Mouse (Mus musculus): ENCODE results near the gene Kcnb1.

DNA sequence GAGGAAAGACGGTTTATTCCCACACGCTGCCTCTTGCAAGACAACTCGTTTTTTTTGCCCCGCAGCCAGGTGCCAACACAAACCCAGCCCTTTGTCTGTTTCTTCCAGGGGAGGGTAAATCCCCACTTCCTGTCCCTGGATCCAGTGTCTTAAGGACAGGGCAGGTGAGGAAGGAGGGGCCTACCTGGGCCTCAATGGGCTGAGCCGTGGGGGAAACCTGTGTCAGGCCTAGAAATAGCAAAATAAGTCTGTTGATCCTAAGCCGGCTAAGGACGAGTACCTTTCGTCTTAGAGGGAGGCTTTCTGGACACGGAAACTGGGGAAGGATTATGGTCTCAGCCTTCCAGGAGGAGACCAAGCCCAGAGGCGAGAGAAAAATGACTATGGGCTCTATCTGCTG lies 3.4 kb downstream of the Kcnb1 start:
- no peak for TF ChIP-seq CTCF (IDR thresholded peaks at IDR 0.05; ENCODE audit: low read depth)
- no peak for TF ChIP-seq EP300 (optimal IDR thresholded peaks at IDR 0.05)

Data from stomach, postnatal 0 days (tissue).